Mouse (Mus musculus) MEL (cell line): ENCODE measurements around the gene Emg1.

Experiments used
- CTCF ChIP-seq, 3 experiments: IDR thresholded peaks in 2 of 3; conservative IDR thresholded peaks in 1 of 3; 2 replicates each; pipeline ENCODE4 v1.5.1; 2011 to 2012; ENCODE audit warnings: low read length in 3 of 3, low read depth in 2 of 3, mild to moderate bottlenecking in 2 of 3, improper control_type of control experiment in 1 of 3, inconsistent platforms in 1 of 3, mixed read lengths in 1 of 3, moderate library complexity in 1 of 3; ENCODE audit not compliant: control insufficient read depth in 1 of 3, insufficient read depth in 1 of 3, poor library complexity in 1 of 3, severe bottlenecking in 1 of 3
- JUND ChIP-seq: IDR thresholded peaks from 2 replicates; pipeline ENCODE4 v1.6.1; 2011; ENCODE audit warnings: low read depth, mild to moderate bottlenecking, improper control_type of control experiment, low read length
- RCOR1 ChIP-seq: IDR thresholded peaks from 2 replicates; pipeline ENCODE4 v1.6.1; 2012; ENCODE audit warnings: low read depth, mild to moderate bottlenecking, inconsistent platforms, low read length, improper control_type of control experiment

DNA sequence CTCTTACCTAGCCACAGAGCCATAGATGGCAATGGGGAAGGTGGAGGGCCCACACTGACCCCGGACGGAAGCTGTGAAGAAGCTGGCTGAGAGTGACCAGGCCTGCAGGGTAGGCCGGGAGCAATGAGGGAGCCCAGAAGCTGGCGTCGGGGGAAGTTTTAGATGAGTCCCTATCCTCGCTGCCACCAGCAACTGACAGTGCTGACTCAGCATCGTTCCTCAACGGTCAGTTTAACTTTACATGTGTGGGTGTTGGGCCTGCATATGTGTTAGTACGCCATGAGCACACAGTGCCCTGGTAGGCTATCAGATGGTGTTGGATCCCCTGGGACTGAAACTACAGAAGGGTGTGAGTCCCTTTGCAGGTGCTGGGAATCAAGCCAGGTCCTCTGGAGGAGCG is 12.5 kb upstream of the Emg1 start:
- TF ChIP-seq CTCF (IDR thresholded peaks at IDR 0.05 in 2 of 3, conservative IDR thresholded peaks at IDR 0.05 in 1 of 3; ENCODE audit: control insufficient read depth in 1 of 3, insufficient read depth in 1 of 3, low read depth in 2 of 3, low read length in 3 of 3, poor library complexity in 1 of 3, severe bottlenecking in 1 of 3) (no peak), JUND (no peak), RCOR1 (no peak)
